Mouse (Mus musculus) gastrocnemius, adult 2 months (tissue): ENCODE results near the gene Lrrc4c. TPM values are rescaled to one million over a fixed set of nuclear protein-coding genes. Genes with fewer than 3 reads are reported as not detected.

Source experiments
- DNase-seq: peaks from one replicate; pipeline ENCODE4 v3.0.0; 2022
- H3K27ac ChIP-seq: fragments of 200-600 bp; 2 replicates; pipeline ENCODE4 v1.8.1; 2022; ENCODE audit warnings: mild to moderate bottlenecking
- H3K4me3 ChIP-seq: fragments of 200-600 bp; 2 replicates; pipeline ENCODE4 v1.8.1; 2022; ENCODE audit warnings: mild to moderate bottlenecking, moderate library complexity
- CTCF ChIP-seq: fragments of 200-600 bp; IDR thresholded peaks from 2 replicates; pipeline ENCODE4 v1.8.1; 2022; ENCODE audit warnings: antibody characterized with exemption, mild to moderate bottlenecking, moderate library complexity
- intact Hi-C: fragments of 180-260 bp; cut with DNase I; formaldehyde crosslinking; loops from one replicate; pipeline ENCODE4 v1.15.1; 2025
- microRNA-seq: library from miRNA; unstranded; fragments of <30 nt; microRNA quantifications from one replicate; pipeline ENCODE4 v1.2.0, GENCODE M21; 2021
- total RNA-seq, 2 experiments: library from RNA; stranded (reverse); gene quantifications; 2 replicates each; pipeline ENCODE4 v1.2.3; 2021

Lrrc4c gene
- total RNA-seq, 2 experiments from 2014 or later = 0.10 to 0.11 TPM

GRCm38 (mm10) chr2:97590563-97590962 is 1272.6 kb downstream of the Lrrc4c start:
- no peak for TF ChIP-seq CTCF
- Histone ChIP-seq H3K4me3 (no peak overlapping the region), H3K27ac (no peak overlapping the region)
- no peak for DNase-seq
- intact Hi-C loops = no loop called here

- intact Hi-C loops = no loop called here
- H3K4me3 ChIP-seq = no peak overlapping the region
- H3K27ac ChIP-seq = no peak overlapping the region
- TF ChIP-seq CTCF = no peak
- DNase-seq = no peak
Measured at GRCm38 (mm10) chr2:97604182-97604581, 1286.2 kb downstream of the Lrrc4c start.

GRCm38 (mm10) chr2:97604688-97605215 is 1286.8 kb downstream of the Lrrc4c start:
- DNase-seq = no peak
- no peak overlapping the region for H3K4me3 ChIP-seq
- H3K27ac ChIP-seq = no peak overlapping the region
- intact Hi-C loops = no loop called here
- TF ChIP-seq CTCF = no peak

GRCm38 (mm10) chr2:97609436-97609835 is 1291.5 kb downstream of the Lrrc4c start:
- no peak overlapping the region for H3K27ac ChIP-seq
- H3K4me3 ChIP-seq = no peak overlapping the region
- intact Hi-C loops = no loop called here
- TF ChIP-seq CTCF = no peak
- DNase-seq = no peak

GRCm38 (mm10) chr2:97610566-97610965 is 1292.6 kb downstream of the Lrrc4c start:
- Histone ChIP-seq H3K4me3 (no peak overlapping the region), H3K27ac (no peak overlapping the region)
- TF ChIP-seq CTCF = no peak
- intact Hi-C loops = no loop called here
- no peak for DNase-seq

- no peak overlapping the region for H3K4me3 ChIP-seq
- no peak for DNase-seq
- intact Hi-C loops = no loop called here
- no peak overlapping the region for H3K27ac ChIP-seq
- no peak for TF ChIP-seq CTCF
Measured at GRCm38 (mm10) chr2:97614724-97615123, 1296.8 kb downstream of the Lrrc4c start.

GRCm38 (mm10) chr2:97618589-97618988 is 1300.6 kb downstream of the Lrrc4c start:
- intact Hi-C loops = no loop called here
- no peak for DNase-seq
- TF ChIP-seq CTCF = no peak
- Histone ChIP-seq H3K4me3 (no peak overlapping the region), H3K27ac (no peak overlapping the region)

- H3K27ac ChIP-seq = no peak overlapping the region
- intact Hi-C loops = no loop called here
- H3K4me3 ChIP-seq = no peak overlapping the region
- TF ChIP-seq CTCF = no peak
- no peak for DNase-seq
Measured at GRCm38 (mm10) chr2:97639941-97640340, 1322.0 kb downstream of the Lrrc4c start.

GRCm38 (mm10) chr2:97641661-97642060 is 1323.7 kb downstream of the Lrrc4c start:
- no peak overlapping the region for H3K27ac ChIP-seq
- no peak for TF ChIP-seq CTCF
- no peak overlapping the region for H3K4me3 ChIP-seq
- no peak for DNase-seq
- intact Hi-C loops = no loop called here

- no peak overlapping the region for H3K27ac ChIP-seq
- H3K4me3 ChIP-seq = no peak overlapping the region
- no peak for DNase-seq
- intact Hi-C loops = no loop called here
- TF ChIP-seq CTCF = no peak
Measured at GRCm38 (mm10) chr2:97652711-97653110, 1334.7 kb downstream of the Lrrc4c start.

Small RNA genes lying within 50 kb of the gene (microRNA-seq; reads per million reads assigned to microRNA genes)
- gene Gm44320 = not detected
